Mouse (Mus musculus) small intestine, adult 2 months (tissue): ENCODE data around the gene Nmnat2.

Experiments used
- CTCF ChIP-seq: fragments of 200-500 bp; IDR thresholded peaks from 2 replicates; pipeline ENCODE4 v1.5.1; 2012; ENCODE audit warnings: low read depth, mild to moderate bottlenecking, control low read depth, inconsistent platforms, low read length, moderate library complexity, mixed read lengths; ENCODE audit not compliant: insufficient replicate concordance, insufficient read length; ENCODE audit errors: extremely low read depth
- POLR2A ChIP-seq: fragments of 200-500 bp; IDR thresholded peaks from 2 replicates; pipeline ENCODE4 v1.6.1; 2012; ENCODE audit warnings: low read depth, mild to moderate bottlenecking, control low read depth, inconsistent platforms, low read length, moderate library complexity

DNA sequence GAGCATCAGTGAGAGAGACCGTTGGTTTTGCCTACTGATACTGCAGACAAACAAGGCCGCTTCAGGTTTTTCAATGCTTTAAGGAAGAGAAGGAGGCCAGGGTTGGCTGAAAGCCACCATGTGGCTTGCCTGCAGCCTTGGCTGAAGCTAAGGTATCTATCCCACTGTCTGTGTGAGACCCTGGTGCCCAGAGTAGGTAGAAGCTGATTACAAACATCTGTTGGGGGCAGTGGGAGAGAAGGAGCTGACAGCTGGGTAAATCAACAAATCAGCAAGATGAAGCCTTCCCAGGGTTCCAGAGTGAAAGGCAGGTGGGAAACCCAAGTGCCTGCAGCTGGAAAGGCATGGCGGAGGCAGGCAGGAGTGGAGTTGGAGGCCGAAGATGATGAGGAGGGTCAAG is 136.0 kb downstream of the Nmnat2 start:
- TF ChIP-seq CTCF (no peak), POLR2A (no peak)
